Mouse (Mus musculus) neural tube, embryonic 11.5 days (tissue): Measurements from ENCODE around the gene Atp2b4. TPM values are rescaled to one million over a fixed set of nuclear protein-coding genes. Genes with fewer than 3 reads are reported as not detected.

Source experiments
- ATAC-seq: fragments of 200-750 bp; cut with Nextera tagmentation; 2 replicates; pipeline ENCODE4 v1.8.0; 2017; ENCODE audit warnings: moderate number of reproducible peaks, mild to moderate bottlenecking, moderate TSS enrichment, moderate library complexity; ENCODE audit not compliant: insufficient read depth, low FRiP score, low TSS enrichment
- DNase-seq: peaks from one replicate; pipeline ENCODE4 v3.0.0-alpha.2; 2015; ENCODE audit warnings: low spot score
- H3K27ac ChIP-seq: fragments of 300-500 bp; sonication (generic); 2 replicates; pipeline ENCODE4 v1.5.1; 2014; ENCODE audit warnings: low read depth, mild to moderate bottlenecking, low read length
- H3K27me3 ChIP-seq: fragments of 300-500 bp; sonication (generic); 2 replicates; pipeline ENCODE4 v1.6.1; 2014; ENCODE audit warnings: mild to moderate bottlenecking, low read length, mixed read lengths; ENCODE audit not compliant: control insufficient read depth, insufficient read depth
- H3K36me3 ChIP-seq: fragments of 300-500 bp; sonication (generic); 2 replicates; pipeline ENCODE4 v1.6.1; 2014; ENCODE audit warnings: mild to moderate bottlenecking, low read length, moderate library complexity, mixed read lengths; ENCODE audit not compliant: control insufficient read depth, insufficient read depth
- H3K4me1 ChIP-seq: fragments of 300-500 bp; sonication (generic); 2 replicates; pipeline ENCODE4 v1.6.1; 2014; ENCODE audit warnings: low read length, mixed read lengths; ENCODE audit not compliant: control insufficient read depth, insufficient read depth
- H3K4me2 ChIP-seq: fragments of 300-500 bp; sonication (generic); 2 replicates; pipeline ENCODE4 v1.6.1; 2014; ENCODE audit warnings: low read depth, mild to moderate bottlenecking, moderate library complexity
- H3K4me3 ChIP-seq: fragments of 300-500 bp; sonication (generic); 2 replicates; pipeline ENCODE4 v1.5.1; 2014; ENCODE audit warnings: low read depth, low read length
- H3K9ac ChIP-seq: fragments of 300-500 bp; sonication (generic); 2 replicates; pipeline ENCODE4 v1.6.1; 2014; ENCODE audit warnings: mild to moderate bottlenecking, low read length
- H3K9me3 ChIP-seq: fragments of 300-500 bp; sonication (generic); 2 replicates; pipeline ENCODE4 v1.6.1; 2016; ENCODE audit warnings: low read length; ENCODE audit not compliant: control insufficient read depth
- WGBS: fragments of 180-500 bp; shearing (Covaris S2); extraction: QIAGEN DNeasy Blood & Tissue Kit; methylation state at CpG from one replicate; pipeline ENCODE4 v1.1.7; 2014; 5-methylcytosine and 5-hydroxymethylcytosine counted together
- polyA plus RNA-seq: library from polyadenylated mRNA; unstranded; fragments of >200 nt; fragmentation: Nextera tagmentation; extraction: Ambion mirVana; gene quantifications from 2 replicates; pipeline ENCODE4 v1.2.1, GENCODE M21; 2014

Atp2b4 gene
- 9.6 and 10.3 TPM in 2 replicates for polyA plus RNA-seq

GRCm38 (mm10) chr1:133800948-133801393 lies at the start of gene Atp2b4:
Gene Atp2b4, minus strand, starts transcription at chr1:133801041.
- under 1% methylated on average over 16 of the region's 16 CpGs for WGBS
- H3K4me3 ChIP-seq, result peak within 1 kb of the TSS; percentile 41
- DNase-seq (peak; percentile 89), ATAC-seq (peak; percentile 77)
- no peaks in the 10 kb centered on the region for H3K27me3 ChIP-seq
- no peak within 1 kb of the TSS for H3K27ac ChIP-seq
- no peaks in the 10 kb centered on the region for H3K9me3 ChIP-seq
- H3K9ac ChIP-seq, result peak within 1 kb of the TSS; percentile 23
- no peaks in the 10 kb centered on the region; the same call in 1 of the 2 replicates for H3K4me1 ChIP-seq
- no peaks in the 10 kb centered on the region for H3K36me3 ChIP-seq
- H3K4me2 ChIP-seq, result peak within 1 kb of the TSS; percentile 74

- no peak overlapping the region for H3K4me3 ChIP-seq
- H3K9ac ChIP-seq, result no peak overlapping the region
- no peak for ATAC-seq
- H3K9me3 ChIP-seq, result no peaks in the 10 kb centered on the region
- no peak overlapping the region for H3K27ac ChIP-seq
- H3K4me2 ChIP-seq, result no peak overlapping the region
- no peak for DNase-seq
- WGBS, result 8% methylated on average over 9 of the region's 9 CpGs
- no peaks in the 10 kb centered on the region for H3K36me3 ChIP-seq
- no peaks in the 10 kb centered on the region for H3K27me3 ChIP-seq
- H3K4me1 ChIP-seq, result peaks cover 11% of the 10 kb centered on the region
Measured at GRCm38 (mm10) chr1:133844734-133845133, 43.9 kb upstream of the Atp2b4 start.

DNA sequence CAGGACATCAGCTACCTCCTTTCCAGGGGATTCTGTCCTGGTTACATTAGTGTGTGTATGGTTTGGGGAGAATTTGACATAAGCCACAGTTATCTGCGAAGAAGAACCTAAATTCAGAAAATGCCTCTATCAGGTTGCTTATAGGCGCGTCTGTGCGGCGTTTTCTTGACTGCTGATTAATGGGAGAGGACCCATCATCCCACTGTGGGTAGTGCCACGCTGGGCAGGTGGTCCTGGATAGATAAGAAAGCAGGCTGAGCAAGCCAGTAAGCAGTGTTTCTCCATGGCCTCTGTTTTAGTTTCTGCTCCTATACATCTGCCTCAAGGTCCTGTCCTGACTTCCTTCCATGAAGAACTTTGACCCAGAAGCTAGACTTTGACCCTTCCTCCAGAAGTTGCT lies 43.1 kb upstream of the Atp2b4 start:
- Histone ChIP-seq H3K4me2 (no peak overlapping the region), H3K27ac (no peak overlapping the region), H3K27me3 (no peaks in the 10 kb centered on the region), H3K9me3 (no peaks in the 10 kb centered on the region), H3K36me3 (no peaks in the 10 kb centered on the region), H3K4me3 (no peak overlapping the region), H3K9ac (no peak overlapping the region), H3K4me1 (peaks cover 11% of the 10 kb centered on the region)
- ATAC-seq (no peak), DNase-seq (no peak)
- 89% methylated on average over 6 of the region's 6 CpGs for WGBS

GRCm38 (mm10) chr1:133843370-133843769 lies 42.5 kb upstream of the Atp2b4 start:
- WGBS, result 22% methylated on average over 4 of the region's 4 CpGs
- Histone ChIP-seq H3K27me3 (no peaks in the 10 kb centered on the region), H3K27ac (no peak overlapping the region), H3K36me3 (no peaks in the 10 kb centered on the region), H3K4me3 (no peak overlapping the region), H3K9ac (no peak overlapping the region), H3K4me2 (no peak overlapping the region), H3K9me3 (no peaks in the 10 kb centered on the region), H3K4me1 (peaks cover 11% of the 10 kb centered on the region)
- DNase-seq (no peak), ATAC-seq (no peak)

GRCm38 (mm10) chr1:133842074-133842725 lies 41.4 kb upstream of the Atp2b4 start:
- H3K36me3 ChIP-seq, result no peaks in the 10 kb centered on the region
- DNase-seq, result peak; percentile 42
- no peak overlapping the region for H3K4me2 ChIP-seq
- ATAC-seq, result no peak
- peaks cover 11% of the 10 kb centered on the region for H3K4me1 ChIP-seq
- H3K4me3 ChIP-seq, result no peak overlapping the region
- whole genome bisulfite sequencing, result 69% methylated on average over 11 of the region's 11 CpGs
- no peak overlapping the region for H3K27ac ChIP-seq
- no peak overlapping the region for H3K9ac ChIP-seq
- H3K9me3 ChIP-seq, result no peaks in the 10 kb centered on the region
- no peaks in the 10 kb centered on the region for H3K27me3 ChIP-seq

DNA sequence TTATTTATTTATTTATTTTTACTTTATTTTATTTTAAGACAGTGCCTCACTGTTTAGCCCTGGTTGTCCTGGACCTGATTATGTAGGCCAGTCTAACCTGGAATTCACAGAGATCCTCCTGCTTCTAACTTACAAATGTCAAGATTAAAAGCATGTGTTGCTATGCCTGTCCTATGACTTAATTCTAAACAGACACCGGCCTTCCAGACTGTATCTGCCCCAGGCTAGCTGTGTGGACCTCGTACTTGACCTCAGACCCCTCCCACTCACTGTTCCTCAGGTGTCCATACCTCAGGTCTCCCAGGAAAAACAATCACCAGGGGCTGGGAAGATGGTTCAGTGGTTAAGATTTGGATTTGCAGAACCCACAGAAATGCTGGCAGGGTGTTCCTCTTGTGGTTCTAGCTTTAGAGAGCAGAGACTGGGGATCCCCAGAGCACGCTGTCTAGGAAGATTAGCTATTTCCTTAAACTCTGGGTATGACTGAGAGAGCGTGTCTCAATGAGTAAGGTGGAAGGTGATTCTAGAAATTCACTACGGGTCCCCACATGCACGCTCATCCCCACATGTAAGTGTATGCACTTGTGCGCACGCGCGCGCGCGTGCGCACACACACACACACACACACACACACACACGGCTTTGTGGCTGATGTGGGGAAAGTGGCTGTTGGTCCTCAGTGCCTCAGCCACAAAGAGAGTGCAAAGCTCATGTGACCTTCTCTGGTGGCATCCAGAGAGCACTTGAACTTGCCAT lies 40.5 kb upstream of the Atp2b4 start:
- WGBS, result 87% methylated on average over 15 of the region's 15 CpGs
- Histone ChIP-seq H3K36me3 (no peaks in the 10 kb centered on the region), H3K27me3 (no peaks in the 10 kb centered on the region), H3K4me1 (peaks cover 11% of the 10 kb centered on the region), H3K9me3 (no peaks in the 10 kb centered on the region), H3K9ac (no peak overlapping the region), H3K4me3 (no peak overlapping the region), H3K27ac (no peak overlapping the region), H3K4me2 (no peak overlapping the region)
- ATAC-seq (no peak), DNase-seq (no peak)

- Histone ChIP-seq H3K27me3 (no peaks in the 10 kb centered on the region), H3K9ac (no peak overlapping the region), H3K9me3 (no peaks in the 10 kb centered on the region), H3K4me1 (peaks cover 11% of the 10 kb centered on the region), H3K4me3 (no peak overlapping the region), H3K27ac (no peak overlapping the region), H3K36me3 (no peaks in the 10 kb centered on the region), H3K4me2 (no peak overlapping the region)
- WGBS, result 51% methylated on average over 12 of the region's 12 CpGs
- ATAC-seq, result no peak
- no peak for DNase-seq
Measured at GRCm38 (mm10) chr1:133840530-133840929, 39.7 kb upstream of the Atp2b4 start.

- DNase-seq (no peak), ATAC-seq (no peak)
- no peaks in the 10 kb centered on the region for H3K36me3 ChIP-seq
- H3K27ac ChIP-seq, result no peak overlapping the region
- no peaks in the 10 kb centered on the region for H3K27me3 ChIP-seq
- H3K4me1 ChIP-seq, result no peaks in the 10 kb centered on the region
- no peak overlapping the region for H3K9ac ChIP-seq
- no peaks in the 10 kb centered on the region for H3K9me3 ChIP-seq
- H3K4me3 ChIP-seq, result no peak overlapping the region
- H3K4me2 ChIP-seq, result no peak overlapping the region
- WGBS, result 85% methylated on average over 6 of the region's 6 CpGs
Measured at GRCm38 (mm10) chr1:133834309-133834708, 33.5 kb upstream of the Atp2b4 start.

- Histone ChIP-seq H3K4me1 (no peaks in the 10 kb centered on the region), H3K9me3 (no peaks in the 10 kb centered on the region), H3K27me3 (no peaks in the 10 kb centered on the region), H3K9ac (no peak overlapping the region), H3K4me2 (no peak overlapping the region), H3K4me3 (no peak overlapping the region), H3K27ac (no peak overlapping the region), H3K36me3 (no peaks in the 10 kb centered on the region)
- WGBS, result 50% methylated on average over 5 of the region's 5 CpGs
- no peak for ATAC-seq
- DNase-seq, result no peak
Measured at GRCm38 (mm10) chr1:133832781-133833180, 31.9 kb upstream of the Atp2b4 start.
